Mouse (Mus musculus) stomach, postnatal 0 days (tissue): ENCODE data around the gene Wdr93. TPM values are rescaled to one million over a fixed set of nuclear protein-coding genes. Genes with fewer than 3 reads are reported as not detected.

Source experiments
- ATAC-seq: fragments of 200-750 bp; cut with Nextera tagmentation; 2 replicates; pipeline ENCODE4 v1.8.0; 2017; ENCODE audit not compliant: low FRiP score, low TSS enrichment
- DNase-seq: peaks from one replicate; pipeline ENCODE4 v3.0.0-alpha.2; 2016; ENCODE audit warnings: low spot score
- H3K27ac ChIP-seq: fragments of 300-500 bp; sonication (generic); replicated peaks from 2 replicates; pipeline ENCODE4 v1.5.1; 2014; ENCODE audit warnings: mild to moderate bottlenecking, control low read depth
- H3K27me3 ChIP-seq: fragments of 300-500 bp; sonication (generic); 2 replicates; pipeline ENCODE4 v1.6.1; 2014; ENCODE audit warnings: low read length; ENCODE audit not compliant: control insufficient read depth, insufficient read depth
- H3K36me3 ChIP-seq: fragments of 300-500 bp; sonication (generic); 2 replicates; pipeline ENCODE4 v1.6.1; 2014; ENCODE audit warnings: low read length, mixed read lengths; ENCODE audit not compliant: control insufficient read depth, insufficient read depth
- H3K4me1 ChIP-seq: fragments of 300-500 bp; sonication (generic); replicated peaks from 2 replicates; pipeline ENCODE4 v1.6.1; 2014; ENCODE audit warnings: antibody characterized with exemption; ENCODE audit not compliant: control insufficient read depth, insufficient read depth
- H3K4me2 ChIP-seq: fragments of 300-500 bp; sonication (generic); replicated peaks from 2 replicates; pipeline ENCODE4 v1.6.1; 2014; ENCODE audit warnings: low read depth, mild to moderate bottlenecking, control low read depth, moderate library complexity
- H3K4me3 ChIP-seq: fragments of 300-500 bp; sonication (generic); 2 replicates; pipeline ENCODE4 v1.5.1; 2014; ENCODE audit warnings: low read depth, low read length, control low read depth
- H3K9ac ChIP-seq: fragments of 300-500 bp; sonication (generic); 2 replicates; pipeline ENCODE4 v1.6.1; 2014; ENCODE audit warnings: mild to moderate bottlenecking, low read length, control low read depth, mixed read lengths
- H3K9me3 ChIP-seq: fragments of 300-500 bp; sonication (generic); 2 replicates; pipeline ENCODE4 v1.6.1; 2016; ENCODE audit warnings: low read length; ENCODE audit not compliant: control insufficient read depth
- CTCF ChIP-seq: IDR thresholded peaks from 2 replicates; pipeline ENCODE4 v1.5.1; 2016; ENCODE audit warnings: antibody characterized with exemption, low read depth, mild to moderate bottlenecking, moderate library complexity
- EP300 ChIP-seq: optimal IDR thresholded peaks from 2 replicates; pipeline ENCODE3; 2016; ENCODE audit warnings: antibody characterized with exemption
- WGBS: fragments of 180-500 bp; shearing (Covaris S2); extraction: QIAGEN DNeasy Blood & Tissue Kit; methylation state at CpG from one replicate; pipeline ENCODE4 v1.1.7; 2014; 5-methylcytosine and 5-hydroxymethylcytosine counted together
- polyA plus RNA-seq: library from polyadenylated mRNA; unstranded; fragments of >200 nt; fragmentation: Nextera tagmentation; extraction: Ambion mirVana; gene quantifications from 2 replicates; pipeline ENCODE4 v1.2.1, GENCODE M21; 2015

Gene Wdr93
- 0.04 TPM in 1 of 2 replicates, not detected in the other for polyA plus RNA-seq

DNA sequence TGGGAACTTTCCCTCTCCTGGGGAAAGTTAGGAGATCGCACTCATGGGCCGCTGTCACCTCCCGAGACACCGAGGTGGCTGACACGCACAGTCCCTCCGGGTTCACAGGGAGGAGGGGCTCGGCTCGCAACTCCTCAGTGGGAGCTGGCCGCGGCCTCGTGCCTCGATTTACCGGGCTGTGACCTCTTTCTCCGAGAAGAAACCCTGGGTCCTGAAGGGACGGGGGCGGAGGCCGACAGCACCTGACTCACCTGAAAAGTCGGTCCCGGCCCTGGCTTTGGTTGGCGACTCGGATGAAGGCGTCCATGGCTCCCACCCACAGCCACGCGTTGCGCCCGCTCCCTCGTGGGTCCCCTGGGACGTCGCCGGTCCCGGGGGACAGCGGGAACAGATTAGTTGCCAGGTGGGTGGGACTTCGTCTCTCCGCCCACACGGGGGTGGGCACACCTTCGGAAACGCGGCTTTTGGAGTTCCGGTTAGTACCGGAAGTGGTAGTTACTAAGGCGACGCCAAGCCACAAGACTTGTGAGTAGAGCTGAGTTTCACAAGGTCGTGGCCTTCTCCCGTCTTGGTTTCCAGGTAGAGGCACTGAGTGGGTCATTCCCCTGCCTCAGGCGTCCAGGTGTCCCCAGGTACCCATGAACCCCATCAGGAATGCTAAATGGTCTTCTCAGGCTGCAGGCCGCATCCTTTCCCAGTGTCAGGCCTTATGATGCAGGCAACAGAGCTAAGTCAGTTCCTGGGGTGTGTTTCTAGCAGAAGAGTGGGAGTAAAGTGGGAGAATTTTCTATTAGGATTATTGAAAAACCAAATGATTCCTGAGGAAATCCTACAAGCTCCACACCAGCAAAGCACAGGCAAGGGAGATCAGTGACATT is at the start of gene Wdr93, which contains the start of gene Pex11a:
TSS of gene Wdr93 (plus strand) at position 505 of the 878 bp plus-strand sequence.
TSS of gene Pex11a (minus strand) at position 473 of the 878 bp plus-strand sequence.
- DNase-seq, result peak; percentile 86
- Histone ChIP-seq H3K27ac (peak within 1 kb of the TSS; percentile 30), H3K4me1 (peaks cover 3% of the 10 kb centered on the region; the same call in 1 of the 2 replicates), H3K36me3 (no peaks in the 10 kb centered on the region), H3K4me2 (peak within 1 kb of the TSS; percentile 99), H3K9me3 (no peaks in the 10 kb centered on the region), H3K9ac (peak within 1 kb of the TSS; percentile 74), H3K4me3 (peak within 1 kb of the TSS; percentile 71), H3K27me3 (no peaks in the 10 kb centered on the region)
- no peak for TF ChIP-seq EP300
- no peak for TF ChIP-seq CTCF
- peak; percentile 89 for ATAC-seq
- WGBS, result 3% methylated on average over 46 of the region's 46 CpGs

DNA sequence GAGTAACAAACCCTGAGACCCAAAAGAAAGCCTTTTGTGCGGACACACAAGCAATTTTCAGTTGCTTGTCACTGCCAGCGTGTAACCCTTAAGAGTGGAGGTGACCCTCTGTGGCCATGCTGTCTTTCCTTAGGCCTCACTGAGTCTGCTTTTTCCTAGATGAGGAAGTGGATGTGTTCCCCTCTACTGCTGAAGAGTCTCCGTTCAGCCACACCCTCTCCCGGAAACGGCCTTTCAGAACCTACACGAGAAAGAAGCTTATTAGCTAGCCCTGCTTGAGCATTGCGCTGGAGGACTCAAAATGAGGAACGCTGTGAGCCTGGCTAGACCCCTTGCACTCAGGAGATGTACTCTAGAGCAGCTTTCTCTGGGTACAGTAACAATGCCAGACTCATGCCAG is 46.5 kb upstream of the Wdr93 start:
- 81% methylated on average over 8 of the region's 8 CpGs for WGBS

DNA sequence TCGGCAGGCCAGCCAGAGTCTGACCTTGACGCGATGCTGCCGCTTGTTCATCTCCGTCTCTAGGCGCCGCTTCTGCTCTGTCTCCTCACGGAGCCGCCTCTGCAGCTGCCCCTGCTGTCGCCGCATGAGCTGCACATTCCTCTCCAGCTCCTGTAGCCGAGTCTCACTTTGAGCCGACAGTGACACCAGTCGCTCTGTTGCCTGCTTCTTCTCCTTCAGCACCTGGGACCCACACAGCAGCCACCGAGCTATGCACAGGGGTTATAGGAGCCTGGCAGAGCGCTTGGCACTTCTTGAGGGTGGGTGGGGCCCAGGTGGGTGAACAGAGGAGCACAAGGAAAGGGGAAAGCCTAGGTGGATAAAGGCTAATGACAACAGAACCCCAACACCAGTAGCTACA is 40.2 kb upstream of the Wdr93 start:
- 83% methylated on average over 16 of the region's 16 CpGs for WGBS

More for the DNA sequence above, 46.5 kb upstream of the Wdr93 start:
- H3K4me3 ChIP-seq, result no peak overlapping the region
- ATAC-seq (no peak), DNase-seq (peak; percentile 10)
- no peaks in the 10 kb centered on the region for H3K27me3 ChIP-seq
- no peak overlapping the region for H3K27ac ChIP-seq
- H3K4me1 ChIP-seq, result no peaks in the 10 kb centered on the region
- H3K36me3 ChIP-seq, result peaks cover 22% of the 10 kb centered on the region
- H3K4me2 ChIP-seq, result no peak overlapping the region
- TF ChIP-seq CTCF, result no peak
- no peaks in the 10 kb centered on the region for H3K9me3 ChIP-seq
- no peak overlapping the region for H3K9ac ChIP-seq

DNA sequence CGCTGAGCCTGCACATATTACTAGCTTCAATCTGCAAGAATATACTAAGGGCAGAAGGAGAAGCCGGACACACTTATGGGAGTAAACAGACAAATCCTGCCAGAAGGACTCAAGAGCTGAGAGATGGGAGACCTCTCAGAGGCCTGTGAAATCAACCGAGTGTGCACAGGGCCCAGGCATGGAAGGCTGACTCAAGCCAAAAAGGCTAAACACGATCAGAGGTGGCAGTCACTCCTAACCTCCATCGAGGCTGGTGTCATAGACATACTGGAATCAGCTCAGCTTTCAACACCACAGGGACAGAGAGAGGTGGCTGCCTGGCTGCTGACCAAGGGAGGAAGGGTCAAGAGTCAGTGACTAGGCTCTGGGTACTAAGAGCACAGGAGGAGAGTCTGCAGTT is 37.8 kb upstream of the Wdr93 start:
- ATAC-seq, result no peak
- Histone ChIP-seq H3K27me3 (no peaks in the 10 kb centered on the region), H3K9me3 (no peaks in the 10 kb centered on the region), H3K36me3 (peaks cover 10% of the 10 kb centered on the region; the same call in 1 of the 2 replicates), H3K4me3 (no peak overlapping the region), H3K9ac (no peak overlapping the region), H3K4me1 (no peaks in the 10 kb centered on the region), H3K4me2 (no peak overlapping the region), H3K27ac (no peak overlapping the region)
- WGBS, result 87% methylated on average over 5 of the region's 5 CpGs
- TF ChIP-seq EP300, result no peak
- no peak for TF ChIP-seq CTCF
- DNase-seq, result no peak

More for the DNA sequence above, 40.2 kb upstream of the Wdr93 start:
- Histone ChIP-seq H3K4me1 (no peaks in the 10 kb centered on the region), H3K9ac (no peak overlapping the region), H3K4me3 (no peak overlapping the region), H3K4me2 (no peak overlapping the region), H3K36me3 (peaks cover 12% of the 10 kb centered on the region), H3K9me3 (no peaks in the 10 kb centered on the region), H3K27ac (no peak overlapping the region), H3K27me3 (no peaks in the 10 kb centered on the region)
- DNase-seq, result no peak
- TF ChIP-seq CTCF (no peak), EP300 (no peak)
- no peak for ATAC-seq

DNA sequence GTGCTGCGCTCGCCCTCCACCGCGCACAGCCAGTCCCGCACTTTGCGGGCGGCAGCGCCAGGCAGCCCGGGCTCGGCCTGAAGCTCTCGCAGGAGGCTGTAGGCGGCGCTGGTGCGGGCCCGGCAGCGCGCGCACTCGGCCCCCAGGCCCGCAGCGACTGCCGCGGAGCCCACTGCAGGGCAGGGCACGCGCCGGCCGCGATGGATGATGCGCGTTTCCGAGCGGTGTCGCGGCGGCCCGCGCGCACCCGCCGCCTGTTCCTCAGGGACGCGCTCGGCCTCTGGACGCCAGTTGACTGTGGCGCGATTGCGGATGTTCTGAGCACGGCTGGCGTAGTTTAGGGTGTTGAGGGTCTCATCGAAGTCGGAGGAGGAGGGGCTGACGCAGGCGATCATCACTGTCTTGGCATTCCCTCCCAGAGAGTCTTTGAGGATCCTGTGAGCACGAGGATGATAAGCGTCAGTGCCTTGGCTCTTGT is 32.8 kb upstream of the Wdr93 start:
- Histone ChIP-seq H3K9me3 (no peaks in the 10 kb centered on the region), H3K4me1 (no peaks in the 10 kb centered on the region), H3K4me3 (peak overlapping the region; percentile 40), H3K36me3 (no peaks in the 10 kb centered on the region), H3K9ac (peak overlapping the region; percentile 41; the same call in 1 of the 2 replicates), H3K27ac (no peak overlapping the region), H3K4me2 (peak overlapping the region; percentile 65), H3K27me3 (no peaks in the 10 kb centered on the region)
- WGBS, result 10% methylated on average over 53 of the region's 55 CpGs
- DNase-seq (peak; percentile 53), ATAC-seq (peak; percentile 67)
- TF ChIP-seq CTCF, result peak; percentile 63
- TF ChIP-seq EP300, result no peak

DNA sequence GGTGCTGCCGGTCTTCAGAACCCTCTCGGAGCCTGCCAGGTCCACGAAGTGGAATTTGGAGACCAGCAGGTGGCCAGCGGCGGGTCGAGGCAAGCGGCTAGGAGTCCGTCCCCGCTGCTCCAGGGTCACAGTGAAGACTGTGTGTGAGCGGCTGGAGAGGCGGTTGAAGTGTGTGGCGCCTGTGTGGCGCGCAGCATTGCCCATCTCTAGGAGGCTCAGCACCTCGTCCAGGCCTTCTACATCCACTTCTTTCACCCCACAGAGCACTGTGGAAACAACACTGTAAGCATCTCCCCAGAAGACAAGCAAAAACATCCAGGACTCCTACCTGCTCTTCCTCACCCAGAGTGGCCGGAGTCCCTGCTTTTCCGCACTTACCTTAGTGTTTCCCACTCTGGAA is 32.1 kb upstream of the Wdr93 start:
- Histone ChIP-seq H3K27ac (no peak overlapping the region), H3K4me3 (no peak overlapping the region), H3K27me3 (no peaks in the 10 kb centered on the region), H3K9ac (no peak overlapping the region), H3K4me1 (no peaks in the 10 kb centered on the region), H3K4me2 (no peak overlapping the region; the same call in 1 of the 2 replicates), H3K9me3 (no peaks in the 10 kb centered on the region), H3K36me3 (no peaks in the 10 kb centered on the region)
- TF ChIP-seq EP300, result no peak
- TF ChIP-seq CTCF, result no peak
- DNase-seq (no peak), ATAC-seq (no peak)
- 65% methylated on average over 17 of the region's 17 CpGs for WGBS
